Mouse (Mus musculus): Measurements from ENCODE around the gene Pkp4.

DNA sequence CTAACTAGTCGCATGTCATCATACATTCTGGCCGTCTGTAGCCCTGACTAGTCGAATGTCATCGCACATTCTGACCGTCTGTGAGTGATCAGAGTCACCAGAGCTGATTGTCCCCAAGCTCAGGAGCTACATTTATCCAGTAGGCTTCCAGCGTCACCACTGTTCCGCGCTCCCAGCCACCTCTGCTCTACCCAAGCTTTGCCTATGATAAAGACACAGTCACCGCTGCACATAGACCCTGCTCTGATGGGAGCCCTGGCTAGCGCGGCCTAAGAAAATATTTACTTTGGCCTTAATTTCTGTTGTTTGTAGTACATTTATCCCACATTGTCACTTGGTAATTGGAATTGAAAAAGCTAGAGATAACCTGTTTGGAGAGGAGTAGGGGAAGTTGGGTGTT is 183.2 kb downstream of the Pkp4 start:
- no peak for TF ChIP-seq POLR2A (IDR thresholded peaks at IDR 0.05; ENCODE audit: extremely low read depth, insufficient read depth, low read length)
- no peak for TF ChIP-seq CTCF (IDR thresholded peaks at IDR 0.05; ENCODE audit: low read depth, low read length)

Measured in liver, adult 2 months (tissue).